Mouse (Mus musculus) G1E (cell line): ENCODE data around the gene Metrn. TPM values are rescaled to one million over a fixed set of nuclear protein-coding genes. Genes with fewer than 3 reads are reported as not detected.

Experiments
- ATAC-seq: 2 replicates; pipeline ENCODE4 v1.8.0; 2016; ENCODE audit warnings: mild to moderate bottlenecking; ENCODE audit not compliant: insufficient number of reproducible peaks, poor library complexity, low FRiP score, severe bottlenecking; ENCODE audit errors: extremely low read depth
- DNase-seq: peaks from one replicate; pipeline ENCODE4 v3.0.0; 2012; ENCODE audit warnings: low spot score
- H3K27me3 ChIP-seq: 2 replicates; pipeline ENCODE4 v1.6.1; 2012; ENCODE audit warnings: mild to moderate bottlenecking, low read length, inconsistent platforms; ENCODE audit not compliant: insufficient read depth
- H3K36me3 ChIP-seq: replicated peaks from 2 replicates; pipeline ENCODE3; 2012; ENCODE audit warnings: mild to moderate bottlenecking, inconsistent platforms
- H3K4me1 ChIP-seq: 2 replicates; pipeline ENCODE4 v1.6.1; 2012; ENCODE audit warnings: low read depth, low read length, inconsistent platforms, mixed read lengths; ENCODE audit not compliant: insufficient read depth
- H3K4me3 ChIP-seq: 2 replicates; pipeline ENCODE4 v1.5.1; 2012; ENCODE audit warnings: low read depth, mild to moderate bottlenecking, inconsistent platforms, low read length, moderate library complexity, mixed read lengths
- H3K9me3 ChIP-seq: replicated peaks from 2 replicates; pipeline ENCODE4 v1.6.1; 2012; ENCODE audit warnings: inconsistent platforms
- CTCF ChIP-seq: IDR thresholded peaks from 2 replicates; pipeline ENCODE4 v1.5.1; 2012; ENCODE audit warnings: low read depth, low read length, inconsistent platforms, mixed read lengths
- GATA1 ChIP-seq: IDR thresholded peaks from 2 replicates; pipeline ENCODE4 v1.6.1; 2012; ENCODE audit warnings: borderline replicate concordance, low read length, inconsistent platforms, mixed read lengths
- GATA2 ChIP-seq: IDR thresholded peaks from 2 replicates; pipeline ENCODE4 v1.6.1; 2012; ENCODE audit warnings: low read depth, low read length, inconsistent platforms, borderline replicate concordance
- POLR2AphosphoS5 ChIP-seq: IDR thresholded peaks from 2 replicates; pipeline ENCODE4 v1.6.1; 2012; ENCODE audit warnings: low read depth, low read length, inconsistent platforms; ENCODE audit not compliant: insufficient replicate concordance
- TAL1 ChIP-seq: conservative IDR thresholded peaks from 2 replicates; pipeline ENCODE4 v1.6.1; 2012; ENCODE audit warnings: low read depth, low read length, inconsistent platforms, mixed read lengths
- polyA plus RNA-seq: library from polyadenylated mRNA; stranded (reverse); fragments of >175 nt; gene quantifications from 2 replicates; pipeline ENCODE4 v1.2.3, GENCODE M21; 2012
- total RNA-seq, 2 experiments: library from RNA; stranded (forward) in 1 of 2; stranded (reverse) in 1 of 2; fragments of 200-1000 nt in 1 of 2; fragments of >200 nt in 1 of 2; fragmentation: Nextera tagmentation in 1 of 2; gene quantifications; 2 replicates each; pipeline ENCODE4 v1.2.3; 2014 to 2017

Gene Metrn
- total and polyA plus RNA-seq, 3 experiments, result 19.7 to 129 (median 22.3) TPM

- Histone ChIP-seq H3K9me3 (no peaks in the 10 kb centered on the region), H3K4me1 (peaks cover 61% of the 10 kb centered on the region), H3K4me3 (peak overlapping the region; percentile 89), H3K27me3 (no peaks in the 10 kb centered on the region), H3K36me3 (peaks cover 34% of the 10 kb centered on the region)
- ATAC-seq (no peak), DNase-seq (peak; percentile 32)
- TF ChIP-seq TAL1 (no peak), GATA1 (no peak), POLR2AphosphoS5 (no peak), GATA2 (no peak), CTCF (no peak)
Observed at GRCm38 (mm10) chr17:25796211-25796771, 645 bp downstream of the Metrn start.

DNA sequence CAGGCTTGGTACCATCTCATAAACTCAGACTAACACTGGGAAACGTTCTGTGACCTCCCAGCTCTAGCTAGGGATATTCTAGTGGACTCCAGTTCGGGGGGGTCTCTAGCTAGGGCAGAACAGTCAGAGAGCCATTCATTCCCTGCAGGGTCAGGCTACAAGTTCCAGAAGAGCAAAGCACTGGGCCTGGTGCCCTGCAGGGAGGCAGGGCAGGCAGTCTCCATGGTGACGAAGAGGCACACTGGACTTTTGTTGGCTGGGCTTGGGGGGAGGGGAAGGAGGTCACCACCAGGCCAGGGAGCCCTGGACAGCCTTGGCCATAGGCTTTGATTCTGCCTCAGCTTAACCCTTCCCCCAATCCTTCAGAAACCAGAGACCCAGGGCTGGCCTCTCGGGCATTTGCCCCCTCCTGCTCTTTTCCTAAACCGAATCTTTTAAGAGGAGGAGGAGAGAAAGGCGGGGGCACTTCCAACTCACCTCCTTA lies 1.3 kb downstream of the Metrn start, which contains the start of gene AC134908.4:
Gene AC134908.4, minus strand, starts transcription at position 51 of the 484 bp plus-strand sequence.
- H3K36me3 ChIP-seq, result peaks cover 39% of the 10 kb centered on the region
- TF ChIP-seq TAL1 (no peak), POLR2AphosphoS5 (no peak), GATA1 (no peak), CTCF (no peak), GATA2 (no peak)
- DNase-seq (no peak), ATAC-seq (no peak)
- no peaks in the 10 kb centered on the region for H3K27me3 ChIP-seq
- peaks cover 64% of the 10 kb centered on the region for H3K4me1 ChIP-seq
- H3K4me3 ChIP-seq, result peak within 1 kb of the TSS; percentile 89
- no peaks in the 10 kb centered on the region for H3K9me3 ChIP-seq

DNA sequence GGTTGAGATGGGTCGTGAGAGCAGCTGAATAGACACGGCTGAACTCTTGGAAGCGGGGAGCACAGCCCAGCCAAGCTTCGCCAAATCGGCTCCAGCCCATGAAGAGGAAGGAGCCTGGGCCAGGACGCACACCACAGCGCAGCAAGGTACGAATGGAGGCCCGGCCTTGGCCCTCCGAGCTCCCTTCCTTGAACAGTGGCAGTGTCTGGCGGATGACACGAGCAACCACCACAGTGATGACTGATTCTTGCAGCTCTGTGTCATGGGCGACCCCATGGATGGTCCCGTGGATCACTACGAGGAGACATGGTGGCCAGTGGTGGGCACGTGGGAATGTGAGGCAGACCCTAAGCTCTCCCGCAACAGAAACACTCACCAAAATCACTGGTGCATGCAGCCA lies 1.9 kb downstream of the Metrn start:
- Histone ChIP-seq H3K4me3 (peak overlapping the region; percentile 25; the same call in 1 of the 2 replicates), H3K27me3 (no peaks in the 10 kb centered on the region), H3K9me3 (no peaks in the 10 kb centered on the region), H3K36me3 (peaks cover 46% of the 10 kb centered on the region), H3K4me1 (peaks cover 63% of the 10 kb centered on the region)
- TF ChIP-seq TAL1 (no peak), GATA2 (no peak), CTCF (no peak), POLR2AphosphoS5 (no peak), GATA1 (no peak)
- DNase-seq, result no peak
- ATAC-seq, result no peak

- no peak for TF ChIP-seq CTCF
- no peak for TF ChIP-seq GATA2
- TF ChIP-seq GATA1, result no peak
- TF ChIP-seq TAL1, result no peak
- no peak for TF ChIP-seq POLR2AphosphoS5
- Histone ChIP-seq H3K4me1 (peaks cover 63% of the 10 kb centered on the region), H3K27me3 (no peaks in the 10 kb centered on the region), H3K36me3 (peaks cover 54% of the 10 kb centered on the region), H3K9me3 (no peaks in the 10 kb centered on the region), H3K4me3 (no peak overlapping the region)
- ATAC-seq (no peak), DNase-seq (no peak)
Observed at GRCm38 (mm10) chr17:25794197-25794596, 2.7 kb downstream of the Metrn start.

GRCm38 (mm10) chr17:25792615-25793014 lies 4.3 kb downstream of the Metrn start, which contains the start of gene Fam173a:
Fam173a (minus strand) TSS chr17:25792901.
- DNase-seq, result peak; percentile 87
- H3K4me1 ChIP-seq, result peaks cover 65% of the 10 kb centered on the region

GRCm38 (mm10) chr17:25791843-25792527 lies 5.0 kb downstream of the Metrn start:
- ATAC-seq (peak; percentile 30), DNase-seq (peak; percentile 71)
- Histone ChIP-seq H3K4me1 (peaks cover 59% of the 10 kb centered on the region), H3K4me3 (peak overlapping the region; percentile 80), H3K27me3 (no peaks in the 10 kb centered on the region), H3K36me3 (peaks cover 75% of the 10 kb centered on the region), H3K9me3 (no peaks in the 10 kb centered on the region)
- no peak for TF ChIP-seq POLR2AphosphoS5
- no peak for TF ChIP-seq TAL1
- no peak for TF ChIP-seq GATA1
- TF ChIP-seq CTCF, result no peak
- no peak for TF ChIP-seq GATA2

More at GRCm38 (mm10) chr17:25792615-25793014, 4.3 kb downstream of the Metrn start, which contains the start of gene Fam173a:
- Histone ChIP-seq H3K36me3 (peaks cover 69% of the 10 kb centered on the region), H3K4me3 (peak within 1 kb of the TSS; percentile 80), H3K27me3 (no peaks in the 10 kb centered on the region), H3K9me3 (no peaks in the 10 kb centered on the region)
- 0 out of 2 replicates have a peak, but pooled peaks have one; percentile 42 for ATAC-seq
- TF ChIP-seq GATA1 (no peak), POLR2AphosphoS5 (no peak), GATA2 (no peak), CTCF (no peak), TAL1 (no peak)
